Mouse (Mus musculus): ENCODE results near the gene Slc38a11. TPM values are rescaled to one million over a fixed set of nuclear protein-coding genes. Genes with fewer than 3 reads are reported as not detected.

The Slc38a11 gene
- polyA plus RNA-seq, 1 experiment from 2014 or later, result not detected

DNA sequence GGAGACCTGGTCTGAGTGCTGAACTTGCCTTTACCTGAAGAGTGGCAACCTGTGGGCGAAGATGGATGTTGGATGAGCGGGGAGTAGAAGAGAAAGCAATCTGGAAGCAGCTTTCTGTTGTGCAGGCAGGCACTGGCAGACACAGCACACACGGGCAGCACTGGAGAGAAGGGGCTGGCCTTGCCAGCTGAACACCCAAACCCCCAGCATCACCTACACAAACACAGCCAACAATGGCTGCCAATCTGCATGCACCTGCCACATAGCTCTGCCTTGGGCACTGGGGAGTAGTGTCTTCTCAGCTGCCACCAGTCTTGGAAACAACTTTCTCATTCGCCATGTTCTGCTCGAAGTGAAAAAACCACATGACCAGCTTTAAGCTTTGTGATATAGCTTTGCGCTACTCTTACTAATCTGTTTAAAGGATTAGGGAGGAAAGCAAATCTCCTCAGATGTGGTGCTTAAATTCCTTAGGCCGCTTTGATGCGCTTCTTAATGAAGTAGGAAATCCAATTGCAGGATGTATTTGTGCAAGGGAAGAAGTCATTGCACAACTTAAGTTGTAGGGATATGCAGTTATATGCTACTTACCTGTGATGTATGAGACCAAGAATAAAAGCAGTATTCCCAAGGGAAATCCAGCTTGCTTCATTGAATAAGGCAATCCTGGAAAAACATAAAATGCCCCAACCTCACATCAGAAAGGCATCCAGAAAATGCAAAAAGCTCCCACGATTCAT, 2.9 kb downstream of the Slc38a11 start:
- 79% methylated on average over 9 of the region's 9 CpGs for WGBS
- no peak overlapping the region for H3K4me3 ChIP-seq
- no peaks in the 10 kb centered on the region for H3K36me3 ChIP-seq
- no peaks in the 10 kb centered on the region for H3K9me3 ChIP-seq
- H3K27me3 ChIP-seq (ENCODE audit: insufficient read depth, poor library complexity, severe bottlenecking), result 0 out of 2 replicates have a peak, but pooled peaks cover 7% of the 10 kb centered on the region
- no peak overlapping the region for H3K27ac ChIP-seq
- DNase-seq (ENCODE audit: low spot score), result no peak
- H3K4me1 ChIP-seq, result peaks cover 6% of the 10 kb centered on the region; the same call in 1 of the 2 replicates

DNA sequence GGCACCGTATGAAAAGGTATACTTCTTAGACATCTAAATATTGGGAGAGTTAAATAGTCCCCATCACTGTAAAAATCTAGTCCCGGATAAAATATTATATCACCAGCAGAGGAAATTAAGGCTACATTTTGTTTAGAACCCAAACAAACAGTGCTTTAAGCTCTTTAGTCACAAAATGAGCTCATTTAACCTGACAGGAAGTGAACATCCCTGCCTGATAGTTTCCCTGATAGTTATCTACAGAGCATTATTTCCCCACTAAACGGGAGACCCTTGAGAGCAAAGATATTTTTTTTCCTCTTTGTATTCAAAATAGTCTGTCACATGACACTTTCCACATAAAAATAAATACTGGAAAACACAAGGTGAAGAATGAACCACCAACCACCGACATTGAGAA, 16.5 kb downstream of the Slc38a11 start:
- Histone ChIP-seq H3K4me1 (peaks cover 12% of the 10 kb centered on the region; the same call in 1 of the 2 replicates), H3K27me3 (ENCODE audit: insufficient read depth, poor library complexity, severe bottlenecking) (no peaks in the 10 kb centered on the region), H3K36me3 (no peaks in the 10 kb centered on the region), H3K9me3 (no peaks in the 10 kb centered on the region), H3K27ac (no peak overlapping the region), H3K4me3 (no peak overlapping the region)
- DNase-seq (ENCODE audit: low spot score), result no peak
- 54% methylated on average over 4 of the region's 4 CpGs for WGBS

DNA sequence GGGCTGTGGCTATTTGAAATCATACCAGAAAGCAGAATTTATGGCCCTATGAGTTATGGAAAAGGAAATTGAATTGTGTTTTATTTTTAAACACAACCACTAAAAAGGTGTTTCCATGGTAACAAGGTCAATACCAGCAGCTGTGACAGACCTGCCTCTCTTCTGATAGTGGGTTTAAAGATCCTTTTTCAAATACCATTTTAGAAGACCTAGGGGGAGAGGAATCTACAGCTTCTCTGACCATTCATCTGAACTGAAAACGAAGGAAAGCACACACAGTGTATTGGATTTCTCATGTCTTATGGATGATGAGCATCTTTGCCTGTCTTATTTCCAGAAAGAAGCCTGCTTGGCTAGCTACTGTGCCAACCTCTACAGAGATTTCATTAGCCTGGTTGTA, 16.9 kb downstream of the Slc38a11 start:
- 74% methylated on average over 1 of the region's 1 CpGs for WGBS
- Histone ChIP-seq H3K36me3 (no peaks in the 10 kb centered on the region), H3K27ac (no peak overlapping the region), H3K9me3 (no peaks in the 10 kb centered on the region), H3K27me3 (ENCODE audit: insufficient read depth, poor library complexity, severe bottlenecking) (no peaks in the 10 kb centered on the region), H3K4me3 (no peak overlapping the region), H3K4me1 (peaks cover 15% of the 10 kb centered on the region; the same call in 1 of the 2 replicates)
- no peak for DNase-seq (ENCODE audit: low spot score)

DNA sequence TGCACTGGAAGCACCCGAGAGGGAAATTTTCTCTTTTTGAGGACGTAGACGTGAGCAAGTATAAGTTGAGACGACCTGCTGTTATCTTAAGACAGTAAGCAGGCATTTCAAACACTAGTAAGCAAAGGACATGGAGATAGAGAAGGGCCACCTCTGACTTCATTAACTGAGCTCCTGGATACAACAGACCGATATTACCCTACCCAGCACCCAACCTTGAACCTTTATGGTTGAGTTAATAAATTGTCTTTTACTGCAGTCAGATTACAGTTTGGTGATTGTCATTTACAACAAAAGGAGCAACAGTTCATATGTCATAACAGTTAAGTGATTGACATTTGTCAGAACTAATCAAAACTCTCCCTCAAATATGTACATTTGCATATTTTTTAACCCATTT, 17.8 kb downstream of the Slc38a11 start:
- H3K27me3 ChIP-seq (ENCODE audit: insufficient read depth, poor library complexity, severe bottlenecking), result no peaks in the 10 kb centered on the region
- peaks cover 17% of the 10 kb centered on the region; the same call in 1 of the 2 replicates for H3K4me1 ChIP-seq
- no peak for DNase-seq (ENCODE audit: low spot score)
- WGBS, result 64% methylated on average over 5 of the region's 5 CpGs
- no peak overlapping the region for H3K27ac ChIP-seq
- H3K9me3 ChIP-seq, result no peaks in the 10 kb centered on the region
- H3K4me3 ChIP-seq, result no peak overlapping the region
- H3K36me3 ChIP-seq, result no peaks in the 10 kb centered on the region

- peak overlapping the region; percentile 42; the same call in 1 of the 2 replicates for H3K27ac ChIP-seq
- H3K4me1 ChIP-seq, result peaks cover 17% of the 10 kb centered on the region; the same call in 1 of the 2 replicates
- no peaks in the 10 kb centered on the region for H3K27me3 ChIP-seq (ENCODE audit: insufficient read depth, poor library complexity, severe bottlenecking)
- no peaks in the 10 kb centered on the region for H3K9me3 ChIP-seq
- 31% methylated on average over 10 of the region's 10 CpGs for WGBS
- DNase-seq (ENCODE audit: low spot score), result peak; percentile 79
- no peak overlapping the region for H3K4me3 ChIP-seq
- no peaks in the 10 kb centered on the region for H3K36me3 ChIP-seq
Measured at GRCm38 (mm10) chr2:65342057-65342456, 21.8 kb downstream of the Slc38a11 start.

- Histone ChIP-seq H3K27ac (peak overlapping the region; percentile 36; the same call in 1 of the 2 replicates), H3K4me3 (no peak overlapping the region)
- 71% methylated on average over 3 of the region's 3 CpGs for WGBS
Measured at GRCm38 (mm10) chr2:65340839-65341238, 23.0 kb downstream of the Slc38a11 start.

GRCm38 (mm10) chr2:65337378-65338140, 26.3 kb downstream of the Slc38a11 start:
- Histone ChIP-seq H3K4me3 (no peak overlapping the region), H3K9me3 (no peaks in the 10 kb centered on the region), H3K27me3 (ENCODE audit: insufficient read depth, poor library complexity, severe bottlenecking) (no peaks in the 10 kb centered on the region), H3K27ac (no peak overlapping the region), H3K4me1 (peaks cover 21% of the 10 kb centered on the region), H3K36me3 (no peaks in the 10 kb centered on the region)
- 22% methylated on average over 14 of the region's 14 CpGs for WGBS
- DNase-seq (ENCODE audit: low spot score), result peak; percentile 82

More at GRCm38 (mm10) chr2:65340839-65341238, 23.0 kb downstream of the Slc38a11 start:
- Histone ChIP-seq H3K9me3 (no peaks in the 10 kb centered on the region), H3K27me3 (ENCODE audit: insufficient read depth, poor library complexity, severe bottlenecking) (no peaks in the 10 kb centered on the region), H3K4me1 (peaks cover 17% of the 10 kb centered on the region; the same call in 1 of the 2 replicates), H3K36me3 (no peaks in the 10 kb centered on the region)
- no peak for DNase-seq (ENCODE audit: low spot score)

- no peak for DNase-seq (ENCODE audit: low spot score)
Measured at GRCm38 (mm10) chr2:65336608-65337007, 27.2 kb downstream of the Slc38a11 start.

GRCm38 (mm10) chr2:65334091-65334490, 29.7 kb downstream of the Slc38a11 start:
- DNase-seq (ENCODE audit: low spot score), result no peak
- WGBS, result 29% methylated on average over 9 of the region's 9 CpGs
- Histone ChIP-seq H3K27me3 (ENCODE audit: insufficient read depth, poor library complexity, severe bottlenecking) (no peaks in the 10 kb centered on the region), H3K4me3 (no peak overlapping the region), H3K4me1 (peaks cover 13% of the 10 kb centered on the region), H3K27ac (peak overlapping the region; percentile 2; the same call in 1 of the 2 replicates), H3K36me3 (no peaks in the 10 kb centered on the region), H3K9me3 (no peaks in the 10 kb centered on the region)

More at GRCm38 (mm10) chr2:65336608-65337007, 27.2 kb downstream of the Slc38a11 start:
- Histone ChIP-seq H3K9me3 (no peaks in the 10 kb centered on the region), H3K4me1 (peaks cover 17% of the 10 kb centered on the region), H3K27me3 (ENCODE audit: insufficient read depth, poor library complexity, severe bottlenecking) (no peaks in the 10 kb centered on the region), H3K36me3 (no peaks in the 10 kb centered on the region), H3K4me3 (no peak overlapping the region), H3K27ac (no peak overlapping the region)
- WGBS, result 83% methylated on average over 3 of the region's 3 CpGs

- WGBS, result 79% methylated on average over 2 of the region's 2 CpGs
- H3K27me3 ChIP-seq (ENCODE audit: insufficient read depth, poor library complexity, severe bottlenecking), result no peaks in the 10 kb centered on the region
- no peak for DNase-seq (ENCODE audit: low spot score)
Measured at GRCm38 (mm10) chr2:65331321-65331720, 32.5 kb downstream of the Slc38a11 start.

DNA sequence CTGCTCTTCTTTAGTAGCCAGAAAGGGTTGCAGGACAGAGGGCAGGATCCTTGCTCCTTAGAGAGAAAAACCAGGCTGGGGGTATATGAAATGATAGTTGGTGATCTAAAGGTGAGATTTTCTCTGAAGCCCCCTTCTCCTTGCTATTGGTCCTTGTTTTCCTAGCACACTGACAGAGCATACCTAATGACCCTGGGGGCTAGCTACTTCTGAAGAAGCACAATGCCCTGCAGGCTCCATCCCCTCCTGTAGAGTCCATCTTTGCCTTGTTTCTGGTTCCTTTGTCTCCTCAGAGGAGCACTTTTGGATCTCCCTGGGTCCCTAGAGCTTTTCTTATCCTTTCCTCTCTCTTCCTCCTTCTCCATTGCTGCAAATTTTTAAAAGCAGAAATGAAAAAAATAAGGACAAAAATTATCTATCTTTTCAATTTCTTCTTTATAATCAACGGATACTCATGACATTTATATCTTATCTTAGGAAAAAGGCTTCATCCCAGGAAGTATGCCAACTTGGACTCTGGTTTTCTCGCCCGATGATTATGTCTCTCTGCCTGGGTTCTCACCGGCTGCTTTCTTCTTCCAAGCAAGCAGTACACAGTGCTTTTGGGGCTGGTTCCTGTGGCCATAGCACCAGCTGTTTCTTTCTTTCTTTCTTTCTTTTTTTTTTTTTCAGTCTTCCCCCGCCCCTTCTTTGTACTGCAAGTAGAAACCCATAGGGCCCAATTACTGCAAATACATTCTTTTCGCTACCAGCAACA, 41.7 kb downstream of the Slc38a11 start:
- H3K4me3 ChIP-seq, result no peak overlapping the region
- H3K27me3 ChIP-seq (ENCODE audit: insufficient read depth, poor library complexity, severe bottlenecking), result no peaks in the 10 kb centered on the region
- no peak overlapping the region for H3K27ac ChIP-seq
- H3K4me1 ChIP-seq, result peaks cover 11% of the 10 kb centered on the region
- no peaks in the 10 kb centered on the region for H3K9me3 ChIP-seq
- 74% methylated on average over 6 of the region's 6 CpGs for WGBS
- no peak for DNase-seq (ENCODE audit: low spot score)
- H3K36me3 ChIP-seq, result no peaks in the 10 kb centered on the region

More at GRCm38 (mm10) chr2:65331321-65331720, 32.5 kb downstream of the Slc38a11 start:
- no peaks in the 10 kb centered on the region for H3K9me3 ChIP-seq
- H3K4me3 ChIP-seq, result no peak overlapping the region
- H3K4me1 ChIP-seq, result peaks cover 17% of the 10 kb centered on the region
- H3K36me3 ChIP-seq, result no peaks in the 10 kb centered on the region
- no peak overlapping the region for H3K27ac ChIP-seq

GRCm38 (mm10) chr2:65320975-65321374, 42.9 kb downstream of the Slc38a11 start:
- no peak overlapping the region for H3K4me3 ChIP-seq
- peaks cover 16% of the 10 kb centered on the region for H3K4me1 ChIP-seq
- no peaks in the 10 kb centered on the region for H3K36me3 ChIP-seq
- WGBS, result 52% methylated on average over 2 of the region's 2 CpGs
- no peaks in the 10 kb centered on the region for H3K9me3 ChIP-seq
- no peak overlapping the region for H3K27ac ChIP-seq
- no peak for DNase-seq (ENCODE audit: low spot score)
- no peaks in the 10 kb centered on the region for H3K27me3 ChIP-seq (ENCODE audit: insufficient read depth, poor library complexity, severe bottlenecking)

Data from heart, embryonic 10.5 days (tissue).